Mouse (Mus musculus): ENCODE measurements at regions not wholly inside any gene's neighbourhood (a gene's known extent, or its start where the extent isn't known, plus 50 kb on each side); places are given as distances from the start of the nearest gene placed in this dataset.

GRCm38 (mm10) chr12:50734135-50734534 is 85.2 kb upstream of the Prkd1 start:
- no peak for DNase-seq (ENCODE audit: extremely low spot score, low spot score)

DNA sequence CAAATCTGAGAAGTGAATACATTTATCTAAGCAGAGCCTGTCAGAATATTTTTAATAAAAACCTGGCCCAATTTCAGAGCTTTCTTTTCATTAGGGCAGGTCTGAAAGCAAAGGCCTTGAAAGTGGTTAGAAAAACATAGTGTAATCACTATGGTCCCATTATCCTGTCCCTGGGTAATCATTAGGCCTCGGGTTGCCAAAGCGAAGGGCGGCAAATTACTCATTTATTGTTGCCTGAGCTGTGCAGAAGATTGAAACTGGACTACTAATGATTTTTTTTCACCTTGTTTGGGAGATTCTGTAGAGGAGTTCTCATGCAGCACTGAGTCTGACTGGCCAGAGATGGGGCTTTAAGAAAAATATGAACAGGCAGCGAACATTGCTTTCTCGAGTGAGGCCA is 63.7 kb upstream of the Prkd1 start:
- no peak for DNase-seq (ENCODE audit: extremely low spot score, low spot score)

DNA sequence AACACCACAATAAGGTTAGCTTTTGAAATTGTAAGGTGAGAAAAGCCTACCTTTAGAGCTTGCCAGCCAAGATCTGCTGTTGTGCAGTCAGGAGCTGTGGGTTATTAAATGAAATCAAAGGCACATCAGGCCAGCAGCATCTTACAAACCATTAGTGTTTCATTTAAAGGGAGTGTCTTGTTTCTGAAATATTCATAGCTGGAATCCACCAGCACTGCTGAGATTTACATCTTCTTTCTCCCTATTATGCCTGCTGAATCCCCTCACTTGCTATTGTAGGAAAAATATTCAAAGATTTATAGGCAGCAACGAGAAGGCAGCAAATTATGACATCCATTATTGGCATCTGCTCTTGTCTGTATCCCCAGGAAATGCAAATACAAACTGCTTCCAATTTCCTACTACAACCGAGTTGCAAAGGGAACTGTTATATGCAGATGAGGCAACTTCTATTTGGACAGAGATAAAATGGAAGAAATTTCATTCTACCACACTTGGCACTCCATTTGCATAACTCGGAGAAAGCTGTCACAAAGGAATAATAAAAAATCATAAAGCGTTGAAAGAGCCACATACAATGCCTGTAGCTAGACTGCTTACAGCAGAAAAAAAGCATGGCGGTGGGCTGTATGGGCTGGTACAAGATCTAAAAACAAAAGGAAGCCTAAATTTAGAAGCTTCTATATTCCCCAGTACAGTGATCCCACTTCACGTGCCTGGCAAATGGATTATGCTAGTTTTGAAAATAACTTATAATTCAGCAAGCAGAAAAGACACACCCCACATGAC is 60.3 kb upstream of the Prkd1 start:
- DNase-seq (ENCODE audit: extremely low spot score, low spot score), result no peak

- peak; percentile 14 for DNase-seq (ENCODE audit: extremely low spot score, low spot score)
These were observed 49.9 kb upstream of the Prkd1 start for GRCm38 (mm10) chr12:50698613-50699442.

Measured in neural tube, embryonic 10.5 days (tissue).